Mouse (Mus musculus): ENCODE measurements around the gene Ptprn2.

Gene Ptprn2

DNA sequence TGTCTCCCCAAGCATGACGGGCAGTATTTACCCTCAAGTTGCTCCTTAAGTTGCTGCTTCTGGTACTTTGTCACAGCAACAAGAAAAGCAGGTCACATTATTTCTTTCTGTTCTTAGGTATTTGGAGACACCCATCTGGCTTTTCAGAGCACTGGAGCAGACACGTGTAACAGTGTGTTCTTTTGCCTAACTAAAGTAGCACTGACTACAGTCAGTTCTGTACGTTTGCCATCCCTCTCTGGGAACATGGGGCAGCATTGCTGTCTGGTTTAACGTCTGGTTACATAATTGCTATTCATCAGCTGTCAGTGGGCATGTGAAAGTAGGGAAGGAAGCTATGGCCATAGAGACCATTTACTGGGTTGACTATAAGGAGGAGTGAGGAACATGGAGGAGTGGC, 736.4 kb downstream of the Ptprn2 start:
- DNase-seq (ENCODE audit: low spot score in 2 of 2): no peak

- no peak for DNase-seq (ENCODE audit: low spot score in 2 of 2)
Observed at GRCm38 (mm10) chr12:117224036-117224435, 738.5 kb downstream of the Ptprn2 start.

DNA sequence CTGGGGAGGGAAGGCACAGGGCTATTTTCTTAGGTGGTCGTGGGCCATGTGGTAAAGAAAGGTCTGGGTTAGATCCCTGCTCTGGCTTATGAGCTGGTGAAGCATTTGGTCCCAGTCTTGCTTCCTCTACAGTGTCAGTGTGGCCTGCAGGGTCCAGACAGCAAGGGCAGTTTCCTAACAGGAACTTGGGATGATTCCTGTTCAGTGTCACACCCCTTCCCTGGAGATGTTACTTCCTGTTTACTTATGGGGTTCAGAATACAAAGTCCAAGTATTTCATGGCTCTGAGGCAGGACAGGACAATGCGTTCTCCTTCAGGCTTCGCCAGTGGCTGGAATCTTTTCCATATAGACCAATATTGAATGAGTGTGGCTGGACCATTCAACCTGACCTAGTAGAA, 741.7 kb downstream of the Ptprn2 start:
- DNase-seq (ENCODE audit: low spot score in 2 of 2): no peak

DNA sequence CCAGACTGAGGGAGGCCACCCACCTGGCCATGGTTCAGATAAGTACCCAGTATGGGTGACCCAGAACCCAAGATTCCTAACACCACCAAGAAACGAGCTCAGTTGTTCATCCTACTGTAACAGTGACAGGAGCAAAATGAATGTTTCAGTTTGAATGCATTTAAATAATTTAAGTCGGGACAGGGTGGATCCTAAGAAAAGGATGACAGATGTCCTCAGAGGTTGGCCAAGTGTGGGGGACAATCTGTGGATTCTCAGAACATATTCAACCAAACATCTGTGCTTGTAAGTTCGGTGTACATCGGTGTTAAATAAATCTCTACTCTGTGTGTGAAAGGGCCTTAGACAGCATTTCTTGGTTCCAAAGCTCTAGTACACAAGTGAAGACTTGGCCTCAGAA, 743.9 kb downstream of the Ptprn2 start:
- DNase-seq (ENCODE audit: low spot score in 2 of 2): no peak

GRCm38 (mm10) chr12:117230282-117230681, 744.8 kb downstream of the Ptprn2 start:
- no peak for DNase-seq (ENCODE audit: low spot score in 2 of 2)

GRCm38 (mm10) chr12:117231850-117232249, 746.3 kb downstream of the Ptprn2 start:
- DNase-seq (ENCODE audit: low spot score in 2 of 2): no peak

GRCm38 (mm10) chr12:117235114-117235513, 749.6 kb downstream of the Ptprn2 start:
- DNase-seq (ENCODE audit: low spot score in 2 of 2): no peak

- no peak for DNase-seq (ENCODE audit: low spot score in 2 of 2)
Observed at GRCm38 (mm10) chr12:117236020-117236734, 750.7 kb downstream of the Ptprn2 start.

GRCm38 (mm10) chr12:117236981-117237380, 751.5 kb downstream of the Ptprn2 start:
- no peak for DNase-seq (ENCODE audit: low spot score in 2 of 2)

- no peak for DNase-seq (ENCODE audit: low spot score in 2 of 2)
Observed at GRCm38 (mm10) chr12:117239927-117240715, 754.6 kb downstream of the Ptprn2 start.

GRCm38 (mm10) chr12:117242181-117242580, 756.7 kb downstream of the Ptprn2 start:
- no peak for DNase-seq (ENCODE audit: low spot score in 2 of 2)

GRCm38 (mm10) chr12:117245885-117246478, 760.5 kb downstream of the Ptprn2 start:
- no peak for DNase-seq (ENCODE audit: low spot score in 2 of 2)

GRCm38 (mm10) chr12:117250465-117250864, 764.9 kb downstream of the Ptprn2 start:
- no peak for DNase-seq (ENCODE audit: low spot score in 2 of 2)

DNA sequence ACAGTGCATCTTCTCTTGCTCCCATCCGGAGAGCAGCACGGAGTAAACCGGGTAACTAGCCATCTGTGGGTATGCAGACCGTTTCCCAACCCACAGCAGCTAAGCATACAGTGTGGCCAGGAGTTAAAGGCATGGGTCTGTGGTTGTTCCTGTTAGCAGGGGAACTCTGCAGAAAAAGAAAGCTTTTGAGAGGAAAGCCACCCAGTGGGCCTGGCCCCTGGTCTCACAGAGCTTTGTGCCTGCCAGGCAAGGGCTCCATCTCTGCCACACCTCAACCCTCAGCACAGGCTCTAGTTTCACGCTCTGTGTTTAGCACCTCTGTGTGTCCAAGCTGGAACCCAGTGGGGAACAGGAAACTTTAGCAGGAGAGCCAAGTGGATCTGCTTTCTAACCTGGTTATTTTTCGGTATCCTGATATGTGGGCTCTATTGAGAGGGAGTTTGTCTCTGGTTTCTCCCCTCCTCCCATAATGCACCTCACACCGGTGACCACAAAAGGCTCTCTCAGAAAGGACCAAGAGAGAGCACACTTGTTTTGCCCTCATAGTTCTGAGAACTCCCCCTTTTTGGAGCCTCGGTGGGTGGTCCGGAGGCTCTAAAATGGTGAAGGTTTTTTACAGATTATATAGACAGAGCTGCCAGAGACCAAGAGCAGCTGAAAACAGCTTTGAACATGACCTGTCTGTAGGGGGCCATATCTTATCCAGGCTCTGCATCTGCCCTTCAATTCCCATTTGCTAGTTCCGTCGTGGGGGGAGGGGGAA, 766.3 kb downstream of the Ptprn2 start:
- DNase-seq (ENCODE audit: low spot score in 2 of 2): no peak

GRCm38 (mm10) chr12:117252426-117252779, 766.9 kb downstream of the Ptprn2 start:
- no peak for DNase-seq (ENCODE audit: low spot score in 2 of 2)

DNA sequence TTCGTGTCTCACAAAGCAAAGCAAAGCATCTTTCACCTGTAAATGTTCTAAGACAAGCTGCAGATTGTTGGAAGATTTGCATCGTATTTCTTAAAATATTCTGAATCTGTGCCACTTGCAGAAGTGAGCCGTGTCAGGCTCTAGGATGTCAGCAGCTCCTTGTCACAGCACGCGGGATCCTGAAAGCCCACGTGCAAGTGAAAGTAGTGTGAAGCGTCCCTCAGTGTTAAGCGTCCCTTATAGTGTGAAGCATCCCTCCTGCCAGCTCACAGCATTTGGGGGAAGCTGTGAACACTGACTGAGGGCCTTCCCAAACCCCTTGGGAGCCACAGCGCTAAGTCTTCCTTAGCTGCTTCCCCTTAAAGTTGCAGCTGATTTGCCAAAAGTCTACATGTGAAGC, 768.8 kb downstream of the Ptprn2 start:
- DNase-seq (ENCODE audit: low spot score in 2 of 2): no peak

DNA sequence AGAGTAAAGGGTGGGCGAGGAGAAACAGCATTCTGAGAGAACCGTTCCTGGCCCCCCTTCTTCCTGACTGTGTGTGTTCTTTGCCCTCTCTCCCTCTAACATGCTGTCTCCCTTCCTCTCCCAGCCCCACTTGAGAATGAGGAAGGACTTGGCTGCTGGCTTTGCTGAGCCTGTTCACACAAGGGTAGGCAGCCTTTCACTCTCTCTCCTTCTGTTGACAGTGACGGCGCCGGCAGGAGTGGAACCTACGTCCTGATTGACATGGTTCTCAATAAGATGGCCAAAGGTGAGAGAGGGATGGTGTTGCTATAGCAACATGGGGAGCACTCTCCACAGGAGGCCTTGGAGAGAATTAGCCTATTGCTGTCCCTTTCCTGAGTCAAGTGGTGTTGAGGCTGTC, 769.8 kb downstream of the Ptprn2 start:
- no peak for DNase-seq (ENCODE audit: low spot score in 2 of 2)

- DNase-seq (ENCODE audit: low spot score in 2 of 2): no peak
Observed at GRCm38 (mm10) chr12:117255776-117256342, 770.3 kb downstream of the Ptprn2 start.

GRCm38 (mm10) chr12:117256849-117257204, 771.3 kb downstream of the Ptprn2 start:
- DNase-seq (ENCODE audit: low spot score in 2 of 2): no peak

- DNase-seq (ENCODE audit: low spot score in 2 of 2): no peak
Observed at GRCm38 (mm10) chr12:117257205-117257920, 771.8 kb downstream of the Ptprn2 start.

DNA sequence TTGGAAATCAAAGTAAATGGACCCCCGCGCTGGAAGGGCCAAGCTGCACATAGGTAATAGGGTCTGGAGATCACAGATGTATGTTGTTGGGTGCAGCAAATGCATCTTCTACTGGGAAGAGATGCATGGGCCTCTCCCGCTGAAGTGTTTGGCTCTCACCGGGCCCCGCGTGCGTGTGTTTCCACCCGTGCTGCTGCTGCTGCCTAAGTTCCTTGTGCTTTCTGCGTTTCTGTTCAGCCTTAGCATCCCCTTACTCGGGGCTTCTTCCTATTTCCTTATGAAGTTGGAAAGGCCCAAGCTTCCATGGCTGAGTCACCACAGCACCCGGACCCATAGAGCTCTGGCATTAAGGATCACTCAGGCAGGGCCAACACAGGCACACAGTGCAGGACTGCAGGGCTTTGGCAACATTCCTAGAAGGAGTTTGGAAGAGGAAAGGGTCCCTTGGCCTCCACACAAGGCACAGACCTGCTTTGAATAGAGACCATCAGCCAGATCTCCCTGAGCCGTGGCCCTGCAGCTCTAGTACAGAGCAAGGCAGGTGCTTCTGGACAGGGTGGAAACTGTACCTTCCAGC, 772.5 kb downstream of the Ptprn2 start:
- no peak for DNase-seq (ENCODE audit: low spot score in 2 of 2)

Measured in thymus, postnatal 10 days (tissue).